Mouse (Mus musculus): ENCODE measurements around the gene Cd63. TPM values are rescaled to one million over a fixed set of nuclear protein-coding genes. Genes with fewer than 3 reads are reported as not detected.

Cd63 gene
- polyA plus RNA-seq, 1 experiment, result not detected

- TF ChIP-seq CTCF (IDR thresholded peaks at IDR 0.05; ENCODE audit: insufficient read depth, low read depth, low read length), result no peak
- no peak for TF ChIP-seq POLR2A (IDR thresholded peaks at IDR 0.05; ENCODE audit: insufficient read depth, low read depth, low read length)
- H3K27ac ChIP-seq (ENCODE audit: insufficient read depth, low read depth, low read length), result no peak overlapping the region
- WGBS, result 50% methylated on average over 2 of the region's 2 CpGs
- no peak overlapping the region for H3K4me3 ChIP-seq (ENCODE audit: insufficient read depth, low read depth, low read length)
- H3K4me1 ChIP-seq (ENCODE audit: control insufficient read depth, insufficient read depth, low read length), result peaks cover 19% of the 10 kb centered on the region
Measured at GRCm38 (mm10) chr10:128931441-128931840, 30.7 kb downstream of the Cd63 start.

- H3K4me3 ChIP-seq (ENCODE audit: insufficient read depth, low read depth, low read length), result peak within 1 kb of the TSS; percentile 45
- peaks cover 19% of the 10 kb centered on the region for H3K4me1 ChIP-seq (ENCODE audit: control insufficient read depth, insufficient read depth, low read length)
- 0 out of 2 replicates have a peak, but pooled peaks have one; percentile 18 for TF ChIP-seq POLR2A (IDR thresholded peaks at IDR 0.05; ENCODE audit: insufficient read depth, low read depth, low read length)
- TF ChIP-seq CTCF (IDR thresholded peaks at IDR 0.05; ENCODE audit: insufficient read depth, low read depth, low read length), result no peak
- 2% methylated on average over 26 of the region's 26 CpGs for WGBS
- no peak within 1 kb of the TSS for H3K27ac ChIP-seq (ENCODE audit: insufficient read depth, low read depth, low read length)
Measured at GRCm38 (mm10) chr10:128933574-128933973, 32.8 kb downstream of the Cd63 start, which contains the start of gene Itga7. Gene Itga7, plus strand, starts transcription at chr10:128933818.

GRCm38 (mm10) chr10:128933976-128934721 is 33.4 kb downstream of the Cd63 start:
- Histone ChIP-seq H3K27ac (ENCODE audit: insufficient read depth, low read depth, low read length) (no peak overlapping the region), H3K4me3 (ENCODE audit: insufficient read depth, low read depth, low read length) (peak overlapping the region; percentile 45), H3K4me1 (ENCODE audit: control insufficient read depth, insufficient read depth, low read length) (peaks cover 19% of the 10 kb centered on the region)
- no peak for TF ChIP-seq POLR2A (IDR thresholded peaks at IDR 0.05; ENCODE audit: insufficient read depth, low read depth, low read length)
- no peak for TF ChIP-seq CTCF (IDR thresholded peaks at IDR 0.05; ENCODE audit: insufficient read depth, low read depth, low read length)
- 7% methylated on average over 21 of the region's 21 CpGs for WGBS

GRCm38 (mm10) chr10:128934997-128935787 is 34.4 kb downstream of the Cd63 start:
- no peak overlapping the region for H3K4me3 ChIP-seq (ENCODE audit: insufficient read depth, low read depth, low read length)

GRCm38 (mm10) chr10:128935826-128936440 is 35.1 kb downstream of the Cd63 start:
- Histone ChIP-seq H3K4me1 (ENCODE audit: control insufficient read depth, insufficient read depth, low read length) (peaks cover 12% of the 10 kb centered on the region), H3K4me3 (ENCODE audit: insufficient read depth, low read depth, low read length) (peak overlapping the region; percentile 2; the same call in 1 of the 2 replicates), H3K27ac (ENCODE audit: insufficient read depth, low read depth, low read length) (no peak overlapping the region)
- 71% methylated on average over 8 of the region's 8 CpGs for WGBS
- TF ChIP-seq POLR2A (IDR thresholded peaks at IDR 0.05; ENCODE audit: insufficient read depth, low read depth, low read length) (no peak), CTCF (IDR thresholded peaks at IDR 0.05; ENCODE audit: insufficient read depth, low read depth, low read length) (no peak)

More at GRCm38 (mm10) chr10:128934997-128935787, 34.4 kb downstream of the Cd63 start:
- 72% methylated on average over 7 of the region's 7 CpGs for WGBS
- Histone ChIP-seq H3K4me1 (ENCODE audit: control insufficient read depth, insufficient read depth, low read length) (peaks cover 12% of the 10 kb centered on the region), H3K27ac (ENCODE audit: insufficient read depth, low read depth, low read length) (no peak overlapping the region)
- TF ChIP-seq POLR2A (IDR thresholded peaks at IDR 0.05; ENCODE audit: insufficient read depth, low read depth, low read length) (no peak), CTCF (IDR thresholded peaks at IDR 0.05; ENCODE audit: insufficient read depth, low read depth, low read length) (no peak)

GRCm38 (mm10) chr10:128937756-128938390 is 37.1 kb downstream of the Cd63 start:
- TF ChIP-seq CTCF (IDR thresholded peaks at IDR 0.05; ENCODE audit: insufficient read depth, low read depth, low read length), result no peak
- no peak for TF ChIP-seq POLR2A (IDR thresholded peaks at IDR 0.05; ENCODE audit: insufficient read depth, low read depth, low read length)
- no peak overlapping the region for H3K27ac ChIP-seq (ENCODE audit: insufficient read depth, low read depth, low read length)
- H3K4me1 ChIP-seq (ENCODE audit: control insufficient read depth, insufficient read depth, low read length), result peaks cover 10% of the 10 kb centered on the region
- WGBS, result 80% methylated on average over 12 of the region's 12 CpGs
- H3K4me3 ChIP-seq (ENCODE audit: insufficient read depth, low read depth, low read length), result no peak overlapping the region

- 69% methylated on average over 9 of the region's 9 CpGs for WGBS
- no peak overlapping the region for H3K27ac ChIP-seq (ENCODE audit: insufficient read depth, low read depth, low read length)
- H3K4me3 ChIP-seq (ENCODE audit: insufficient read depth, low read depth, low read length), result no peak overlapping the region
- peaks cover 10% of the 10 kb centered on the region for H3K4me1 ChIP-seq (ENCODE audit: control insufficient read depth, insufficient read depth, low read length)
- TF ChIP-seq CTCF (IDR thresholded peaks at IDR 0.05; ENCODE audit: insufficient read depth, low read depth, low read length) (no peak), POLR2A (IDR thresholded peaks at IDR 0.05; ENCODE audit: insufficient read depth, low read depth, low read length) (no peak)
Measured at GRCm38 (mm10) chr10:128938457-128938856, 37.7 kb downstream of the Cd63 start.

- H3K4me3 ChIP-seq (ENCODE audit: insufficient read depth, low read depth, low read length), result no peak overlapping the region
- H3K27ac ChIP-seq (ENCODE audit: insufficient read depth, low read depth, low read length), result no peak overlapping the region
- WGBS, result 84% methylated on average over 5 of the region's 5 CpGs
Measured at GRCm38 (mm10) chr10:128938974-128939373, 38.2 kb downstream of the Cd63 start.

More at GRCm38 (mm10) chr10:128938974-128939373, 38.2 kb downstream of the Cd63 start:
- TF ChIP-seq POLR2A (IDR thresholded peaks at IDR 0.05; ENCODE audit: insufficient read depth, low read depth, low read length) (no peak), CTCF (IDR thresholded peaks at IDR 0.05; ENCODE audit: insufficient read depth, low read depth, low read length) (no peak)
- H3K4me1 ChIP-seq (ENCODE audit: control insufficient read depth, insufficient read depth, low read length), result peaks cover 7% of the 10 kb centered on the region
